1 mouse cellular context compared by ENCODE assay signal in genomic region chr11:84513171-84514116, GRCm38 (mm10).
TF ChIP-seq lines count a peak whose summit lies in the region.

Aatf (minus strand) TSS chr11:84513522.

TF ChIP-seq in MEL, 35 proteins besides CTCF, POLR2A, EP300 and RAD21 (continued from another document):
- no peak for TF ChIP-seq ZKSCAN1 (IDR thresholded peaks at IDR 0.05; ENCODE audit: low read depth, low read length)
- TF ChIP-seq MYB (IDR thresholded peaks at IDR 0.05; ENCODE audit: low read depth, low read length), result no peak
- TF ChIP-seq TBP (IDR thresholded peaks at IDR 0.05; ENCODE audit: low read depth, low read length), result peak; percentile 85
- no peak for TF ChIP-seq UBTF (IDR thresholded peaks at IDR 0.05; ENCODE audit: borderline replicate concordance, insufficient read depth, low read depth, low read length)
